Mouse (Mus musculus): ENCODE measurements around the gene Fbxl18. TPM values are rescaled to one million over a fixed set of nuclear protein-coding genes. Genes with fewer than 3 reads are reported as not detected.
A peak's percentile ranks its signal among the peaks of the same experiment; 100 is the strongest.

Fbxl18 gene
- polyA plus RNA-seq, 1 experiment from 2014 or later = 34.2 TPM

- WGBS = 79% methylated on average over 14 of the region's 14 CpGs
- no peaks in the 10 kb centered on the region for H3K9me3 ChIP-seq
- peaks cover 50% of the 10 kb centered on the region for H3K4me1 ChIP-seq
- H3K36me3 ChIP-seq = peaks cover 62% of the 10 kb centered on the region
- H3K27ac ChIP-seq (replicated peaks) = peak overlapping the region; percentile 100
- H3K4me2 ChIP-seq (replicated peaks) = peak overlapping the region; percentile 67
- ATAC-seq (replicated peaks) = no peak
- peak overlapping the region; percentile 100 for H3K9ac ChIP-seq (replicated peaks)
- H3K27me3 ChIP-seq = no peaks in the 10 kb centered on the region
- H3K4me3 ChIP-seq = peak overlapping the region; percentile 96
Observed at GRCm38 (mm10) chr5:142903470-142904207, 8.4 kb upstream of the Fbxl18 start.

- H3K4me3 ChIP-seq = peak overlapping the region; percentile 13
- H3K27ac ChIP-seq (replicated peaks) = peak overlapping the region; percentile 49
- H3K36me3 ChIP-seq = peaks cover 62% of the 10 kb centered on the region
- peaks cover 43% of the 10 kb centered on the region for H3K4me1 ChIP-seq
- H3K9me3 ChIP-seq = no peaks in the 10 kb centered on the region
- H3K9ac ChIP-seq (replicated peaks) = 0 out of 2 replicates have a peak overlapping the region, but pooled peaks have one; percentile 6
- ATAC-seq (replicated peaks) = no peak
- 56% methylated on average over 5 of the region's 5 CpGs for WGBS
- H3K27me3 ChIP-seq = no peaks in the 10 kb centered on the region
- peak overlapping the region; percentile 31 for H3K4me2 ChIP-seq (replicated peaks)
Observed at GRCm38 (mm10) chr5:142902506-142903314, 7.5 kb upstream of the Fbxl18 start.

- Histone ChIP-seq H3K9ac (replicated peaks) (no peak overlapping the region), H3K4me3 (no peak overlapping the region), H3K27ac (replicated peaks) (peak overlapping the region; percentile 49), H3K4me1 (peaks cover 35% of the 10 kb centered on the region), H3K27me3 (no peaks in the 10 kb centered on the region), H3K4me2 (replicated peaks) (no peak overlapping the region), H3K9me3 (no peaks in the 10 kb centered on the region), H3K36me3 (peaks cover 62% of the 10 kb centered on the region)
- ATAC-seq (replicated peaks) = no peak
- WGBS = 71% methylated on average over 4 of the region's 4 CpGs
Observed at GRCm38 (mm10) chr5:142901846-142902505, 6.8 kb upstream of the Fbxl18 start.

GRCm38 (mm10) chr5:142901355-142901802, 6.2 kb upstream of the Fbxl18 start:
- WGBS = 80% methylated on average over 7 of the region's 7 CpGs
- ATAC-seq (replicated peaks) = no peak
- H3K4me1 ChIP-seq = peaks cover 34% of the 10 kb centered on the region

GRCm38 (mm10) chr5:142900651-142901050, 5.4 kb upstream of the Fbxl18 start:
- WGBS = 76% methylated on average over 7 of the region's 7 CpGs
- Histone ChIP-seq H3K4me3 (no peak overlapping the region), H3K4me2 (replicated peaks) (no peak overlapping the region), H3K27me3 (no peaks in the 10 kb centered on the region), H3K9me3 (no peaks in the 10 kb centered on the region), H3K9ac (replicated peaks) (no peak overlapping the region), H3K27ac (replicated peaks) (peak overlapping the region; percentile 49), H3K4me1 (peaks cover 36% of the 10 kb centered on the region), H3K36me3 (peaks cover 62% of the 10 kb centered on the region)
- no peak for ATAC-seq (replicated peaks)

More at GRCm38 (mm10) chr5:142901355-142901802, 6.2 kb upstream of the Fbxl18 start:
- Histone ChIP-seq H3K9ac (replicated peaks) (no peak overlapping the region), H3K27ac (replicated peaks) (peak overlapping the region; percentile 49), H3K36me3 (peaks cover 62% of the 10 kb centered on the region), H3K27me3 (no peaks in the 10 kb centered on the region), H3K4me3 (no peak overlapping the region), H3K9me3 (no peaks in the 10 kb centered on the region), H3K4me2 (replicated peaks) (no peak overlapping the region)

GRCm38 (mm10) chr5:142899932-142900533, 4.8 kb upstream of the Fbxl18 start:
- H3K27ac ChIP-seq (replicated peaks) = no peak overlapping the region
- 86% methylated on average over 5 of the region's 5 CpGs for WGBS

GRCm38 (mm10) chr5:142899057-142899601, 3.9 kb upstream of the Fbxl18 start:
- 88% methylated on average over 9 of the region's 9 CpGs for WGBS

More at GRCm38 (mm10) chr5:142899932-142900533, 4.8 kb upstream of the Fbxl18 start:
- Histone ChIP-seq H3K4me3 (no peak overlapping the region), H3K4me1 (peaks cover 40% of the 10 kb centered on the region), H3K36me3 (peaks cover 57% of the 10 kb centered on the region), H3K27me3 (no peaks in the 10 kb centered on the region), H3K4me2 (replicated peaks) (no peak overlapping the region), H3K9me3 (no peaks in the 10 kb centered on the region), H3K9ac (replicated peaks) (no peak overlapping the region)
- no peak for ATAC-seq (replicated peaks)

GRCm38 (mm10) chr5:142898316-142898715, 3.1 kb upstream of the Fbxl18 start:
- no peak overlapping the region for H3K9ac ChIP-seq (replicated peaks)
- peaks cover 37% of the 10 kb centered on the region for H3K4me1 ChIP-seq
- H3K9me3 ChIP-seq = no peaks in the 10 kb centered on the region
- ATAC-seq (replicated peaks) = no peak
- no peaks in the 10 kb centered on the region for H3K27me3 ChIP-seq
- no peak overlapping the region for H3K4me2 ChIP-seq (replicated peaks)
- no peak overlapping the region for H3K4me3 ChIP-seq
- peaks cover 42% of the 10 kb centered on the region for H3K36me3 ChIP-seq
- H3K27ac ChIP-seq (replicated peaks) = no peak overlapping the region
- WGBS = 86% methylated on average over 4 of the region's 4 CpGs

More at GRCm38 (mm10) chr5:142899057-142899601, 3.9 kb upstream of the Fbxl18 start:
- Histone ChIP-seq H3K9ac (replicated peaks) (no peak overlapping the region), H3K27me3 (no peaks in the 10 kb centered on the region), H3K4me3 (no peak overlapping the region), H3K4me1 (peaks cover 36% of the 10 kb centered on the region), H3K27ac (replicated peaks) (no peak overlapping the region), H3K9me3 (no peaks in the 10 kb centered on the region), H3K4me2 (replicated peaks) (no peak overlapping the region), H3K36me3 (peaks cover 48% of the 10 kb centered on the region)
- ATAC-seq (replicated peaks) = no peak

GRCm38 (mm10) chr5:142897568-142898248, 2.5 kb upstream of the Fbxl18 start:
- Histone ChIP-seq H3K27ac (replicated peaks) (no peak overlapping the region), H3K9ac (replicated peaks) (no peak overlapping the region), H3K27me3 (no peaks in the 10 kb centered on the region), H3K9me3 (no peaks in the 10 kb centered on the region), H3K4me3 (no peak overlapping the region), H3K4me1 (peaks cover 31% of the 10 kb centered on the region), H3K36me3 (peaks cover 36% of the 10 kb centered on the region), H3K4me2 (replicated peaks) (no peak overlapping the region)
- no peak for ATAC-seq (replicated peaks)
- WGBS = 94% methylated on average over 7 of the region's 7 CpGs

GRCm38 (mm10) chr5:142896713-142897112, 1.5 kb upstream of the Fbxl18 start:
- no peak for ATAC-seq (replicated peaks)
- Histone ChIP-seq H3K4me3 (no peak overlapping the region), H3K27ac (replicated peaks) (no peak overlapping the region), H3K4me2 (replicated peaks) (no peak overlapping the region), H3K9me3 (no peaks in the 10 kb centered on the region), H3K4me1 (peaks cover 21% of the 10 kb centered on the region), H3K36me3 (peaks cover 26% of the 10 kb centered on the region), H3K9ac (replicated peaks) (no peak overlapping the region), H3K27me3 (no peaks in the 10 kb centered on the region)
- 91% methylated on average over 5 of the region's 5 CpGs for WGBS

- H3K9me3 ChIP-seq = no peaks in the 10 kb centered on the region
- no peaks in the 10 kb centered on the region for H3K27me3 ChIP-seq
- H3K4me3 ChIP-seq = no peak overlapping the region
- 83% methylated on average over 10 of the region's 10 CpGs for WGBS
- no peak for ATAC-seq (replicated peaks)
- H3K27ac ChIP-seq (replicated peaks) = no peak overlapping the region
- no peak overlapping the region for H3K9ac ChIP-seq (replicated peaks)
- peaks cover 18% of the 10 kb centered on the region for H3K4me1 ChIP-seq
- no peak overlapping the region for H3K4me2 ChIP-seq (replicated peaks)
- H3K36me3 ChIP-seq = peaks cover 20% of the 10 kb centered on the region
Observed at GRCm38 (mm10) chr5:142896192-142896591, 971 bp upstream of the Fbxl18 start.
